Mouse (Mus musculus) CH12.LX (cell line): ENCODE measurements around the gene Olfr876.

Source experiments
- BHLHE40 ChIP-seq: IDR thresholded peaks from 2 replicates; pipeline ENCODE4 v1.6.1; 2011; ENCODE audit warnings: mild to moderate bottlenecking, low read depth, low read length, improper control_type of control experiment
- CHD2 ChIP-seq: IDR thresholded peaks from 2 replicates; pipeline ENCODE4 v1.6.1; 2011; ENCODE audit warnings: low read length, improper control_type of control experiment
- CTCF ChIP-seq, 2 experiments: IDR thresholded peaks in 1 of 2; conservative IDR thresholded peaks in 1 of 2; 2 replicates each; pipeline ENCODE4 v1.5.1; 2011 to 2012; ENCODE audit warnings: low read depth in 2 of 2, low read length in 2 of 2, improper control_type of control experiment in 1 of 2, inconsistent platforms in 1 of 2, mild to moderate bottlenecking in 1 of 2, moderate library complexity in 1 of 2
- JUND ChIP-seq: conservative IDR thresholded peaks from 2 replicates; pipeline ENCODE4 v1.6.1; 2011; ENCODE audit warnings: low read depth, low read length, improper control_type of control experiment
- MAX ChIP-seq: IDR thresholded peaks from 2 replicates; pipeline ENCODE4 v1.6.1; 2011; ENCODE audit warnings: low read length, improper control_type of control experiment
- POLR2A ChIP-seq: IDR thresholded peaks from 2 replicates; pipeline ENCODE4 v1.6.1; 2011; ENCODE audit warnings: low read depth, mild to moderate bottlenecking, improper control_type of control experiment, low read length

DNA sequence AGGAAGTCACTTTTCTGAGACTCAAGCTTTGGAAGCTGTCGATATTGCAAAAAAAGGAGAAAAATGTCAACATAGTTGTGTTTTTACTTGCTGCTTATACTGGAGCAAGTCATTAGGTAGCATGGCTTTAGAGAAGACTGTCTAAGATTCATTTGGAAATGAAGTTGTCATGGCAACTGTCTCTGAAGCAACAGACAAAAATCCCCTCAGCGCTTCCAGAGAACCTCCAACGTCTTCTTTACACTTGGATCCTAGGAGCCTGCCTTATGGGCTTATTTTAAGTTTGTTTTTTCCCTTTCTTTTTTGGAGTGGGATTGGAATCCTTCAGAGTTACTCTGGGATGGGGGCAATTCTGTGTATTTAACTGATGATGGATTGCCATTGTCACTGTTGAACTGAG is 11.9 kb downstream of the Olfr876 start:
- TF ChIP-seq MAX (no peak), CHD2 (no peak), BHLHE40 (no peak), CTCF (conservative IDR thresholded peaks at IDR 0.05 in 1 of 2, IDR thresholded peaks at IDR 0.05 in 1 of 2; ENCODE audit: low read depth in 2 of 2, low read length in 2 of 2) (no peak), JUND (no peak), POLR2A (no peak)
